Mouse (Mus musculus) liver, postnatal 0 days (tissue): ENCODE measurements around the gene Tmem45a. TPM values are rescaled to one million over a fixed set of nuclear protein-coding genes. Genes with fewer than 3 reads are reported as not detected.

ENCODE experiments used
- ATAC-seq: fragments of 200-750 bp; cut with Nextera tagmentation; 2 replicates; pipeline ENCODE4 v1.8.0; 2017; ENCODE audit warnings: mild to moderate bottlenecking, moderate library complexity
- DNase-seq: peaks from one replicate; pipeline ENCODE4 v3.0.0-alpha.2; 2016
- H3K27ac ChIP-seq: fragments of 300-500 bp; sonication (generic); 2 replicates; pipeline ENCODE4 v1.5.1; 2014; ENCODE audit warnings: antibody characterized with exemption, moderate library complexity, mild to moderate bottlenecking, low read depth
- H3K27me3 ChIP-seq: fragments of 300-500 bp; sonication (generic); 2 replicates; pipeline ENCODE4 v1.6.1; 2014; ENCODE audit warnings: low read length, control low read depth, mixed read lengths; ENCODE audit not compliant: insufficient read depth
- H3K36me3 ChIP-seq: fragments of 300-500 bp; sonication (generic); replicated peaks from 2 replicates; pipeline ENCODE4 v1.6.1; 2014; ENCODE audit warnings: mild to moderate bottlenecking, control low read depth, low read length, moderate library complexity, mixed read lengths; ENCODE audit not compliant: insufficient read depth
- H3K4me1 ChIP-seq: fragments of 300-500 bp; sonication (generic); 2 replicates; pipeline ENCODE4 v1.6.1; 2014; ENCODE audit warnings: antibody characterized with exemption, mild to moderate bottlenecking, control low read depth; ENCODE audit not compliant: insufficient read depth
- H3K4me2 ChIP-seq: fragments of 300-500 bp; sonication (generic); 2 replicates; pipeline ENCODE4 v1.6.1; 2014; ENCODE audit warnings: low read depth, mild to moderate bottlenecking, low read length, moderate library complexity, mixed read lengths
- H3K4me3 ChIP-seq: fragments of 300-500 bp; sonication (generic); 2 replicates; pipeline ENCODE4 v1.5.1; 2014; ENCODE audit warnings: low read depth, low read length
- H3K9ac ChIP-seq: fragments of 300-500 bp; sonication (generic); replicated peaks from 2 replicates; pipeline ENCODE4 v1.6.1; 2014; ENCODE audit warnings: mild to moderate bottlenecking, moderate library complexity
- H3K9me3 ChIP-seq: fragments of 300-500 bp; sonication (generic); 2 replicates; pipeline ENCODE4 v1.6.1; 2016; ENCODE audit warnings: mild to moderate bottlenecking, control low read depth, low read length, mixed read lengths
- CTCF ChIP-seq: sonication (generic); IDR thresholded peaks from 2 replicates; pipeline ENCODE4 v1.5.1; 2016; ENCODE audit warnings: antibody characterized with exemption, low read depth
- EP300 ChIP-seq: IDR thresholded peaks from 2 replicates; pipeline ENCODE4 v1.6.1; 2016; ENCODE audit warnings: antibody characterized with exemption, low read depth, mild to moderate bottlenecking
- WGBS: fragments of 180-500 bp; shearing (Covaris S2); extraction: QIAGEN DNeasy Blood & Tissue Kit; methylation state at CpG from one replicate; pipeline ENCODE4 v1.1.7; 2014; ENCODE audit not compliant: insufficient replicate concordance; 5-methylcytosine and 5-hydroxymethylcytosine counted together
- polyA plus RNA-seq: library from polyadenylated mRNA; unstranded; fragments of >200 nt; fragmentation: Nextera tagmentation; extraction: Ambion mirVana; gene quantifications from 2 replicates; pipeline ENCODE4 v1.2.1, GENCODE M21; 2015

Gene Tmem45a
- polyA plus RNA-seq, 1 experiment from 2014 or later, result 1.1 TPM

DNA sequence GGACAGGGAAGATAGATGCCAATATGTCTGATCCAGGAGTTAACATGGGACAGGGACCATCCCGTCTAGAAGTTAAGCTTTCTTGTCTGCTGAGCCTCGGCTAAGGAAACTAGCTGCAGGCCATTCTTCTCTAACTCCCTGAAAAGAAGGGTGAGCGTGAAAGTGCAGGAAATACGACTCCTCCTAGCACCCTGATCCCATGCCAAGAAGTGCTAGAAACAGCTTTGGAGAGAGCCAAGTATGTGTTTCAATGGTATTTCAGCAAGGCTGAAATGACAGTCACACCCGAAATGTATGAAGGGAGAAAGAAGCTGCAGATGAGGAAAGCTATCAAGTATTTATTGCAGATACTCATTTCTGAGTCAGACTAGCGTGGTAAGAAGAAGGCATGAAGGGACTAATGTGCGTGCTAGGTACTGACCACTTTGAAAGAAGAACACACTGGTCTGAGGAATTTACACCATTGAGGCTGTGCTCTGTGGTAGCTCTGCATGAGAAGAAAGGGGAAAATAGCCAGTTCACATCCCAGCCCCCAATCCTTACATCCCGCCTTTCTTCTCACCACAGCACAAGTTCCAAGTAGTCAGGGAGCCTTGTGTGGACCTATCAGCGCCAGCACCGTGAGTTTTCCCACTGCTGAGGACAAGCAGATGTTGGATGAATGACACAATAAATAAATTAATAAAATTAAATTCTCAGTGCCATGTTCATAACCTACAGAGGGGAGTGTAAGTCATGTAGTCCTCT is 33.0 kb downstream of the Tmem45a start:
- Histone ChIP-seq H3K9ac (no peak overlapping the region), H3K27me3 (no peaks in the 10 kb centered on the region), H3K9me3 (no peaks in the 10 kb centered on the region), H3K36me3 (no peaks in the 10 kb centered on the region), H3K4me2 (no peak overlapping the region), H3K4me3 (no peak overlapping the region), H3K27ac (no peak overlapping the region), H3K4me1 (no peaks in the 10 kb centered on the region)
- DNase-seq, result no peak
- WGBS, result 71% methylated on average over 10 of the region's 10 CpGs
- TF ChIP-seq CTCF, result no peak
- no peak for TF ChIP-seq EP300
- no peak for ATAC-seq

GRCm38 (mm10) chr16:56842988-56843387 is 43.0 kb downstream of the Tmem45a start:
- 60% methylated on average over 5 of the region's 5 CpGs for WGBS
- Histone ChIP-seq H3K9ac (no peak overlapping the region), H3K4me1 (no peaks in the 10 kb centered on the region), H3K27ac (no peak overlapping the region), H3K9me3 (no peaks in the 10 kb centered on the region), H3K36me3 (no peaks in the 10 kb centered on the region), H3K4me2 (no peak overlapping the region), H3K4me3 (no peak overlapping the region), H3K27me3 (no peaks in the 10 kb centered on the region)
- TF ChIP-seq CTCF (no peak), EP300 (no peak)
- DNase-seq, result no peak
- no peak for ATAC-seq

DNA sequence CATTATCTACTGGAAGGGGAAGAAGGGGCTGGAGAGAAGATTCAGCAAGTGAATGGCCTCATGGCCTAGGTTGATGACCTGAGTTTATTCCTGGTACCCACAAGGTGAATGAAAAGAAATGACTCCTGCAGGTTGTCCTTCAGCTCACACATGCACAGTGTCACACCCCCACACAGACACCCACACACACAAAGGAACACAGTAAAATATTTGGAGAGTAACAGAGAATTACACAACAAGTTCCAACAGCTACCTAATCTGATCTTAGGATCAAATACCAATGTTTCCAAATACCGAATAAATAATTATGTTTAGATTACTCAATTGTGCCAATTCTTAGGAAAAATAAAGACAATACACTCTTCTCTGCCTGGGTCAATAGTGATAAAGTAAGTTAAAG is 52.7 kb downstream of the Tmem45a start:
- Histone ChIP-seq H3K9ac (no peak overlapping the region), H3K4me1 (no peaks in the 10 kb centered on the region), H3K4me2 (no peak overlapping the region), H3K9me3 (no peaks in the 10 kb centered on the region), H3K27ac (no peak overlapping the region), H3K36me3 (no peaks in the 10 kb centered on the region), H3K4me3 (no peak overlapping the region), H3K27me3 (no peaks in the 10 kb centered on the region)
- 76% methylated on average over 1 of the region's 1 CpGs for WGBS
- no peak for ATAC-seq
- no peak for DNase-seq
- no peak for TF ChIP-seq EP300
- TF ChIP-seq CTCF, result no peak

DNA sequence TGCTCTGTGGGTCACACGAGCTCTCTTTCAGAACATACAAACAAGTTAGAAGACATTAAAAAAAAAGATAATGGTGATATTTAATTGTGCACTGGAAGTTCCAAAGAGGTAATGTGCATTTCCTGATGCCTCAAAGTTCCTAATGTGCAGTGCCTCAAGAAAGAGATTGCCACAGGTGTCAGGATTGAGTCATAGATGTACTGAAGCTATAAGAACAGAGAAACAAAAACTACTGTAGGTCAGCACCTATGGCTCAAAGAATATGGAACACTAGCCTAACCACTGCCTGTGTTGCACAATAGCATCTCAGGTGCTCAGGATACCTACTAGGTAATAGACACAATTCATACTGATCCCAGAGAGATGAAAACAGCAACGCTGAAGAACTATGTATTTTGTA is 54.0 kb downstream of the Tmem45a start:
- no peak for ATAC-seq
- H3K4me2 ChIP-seq, result no peak overlapping the region

GRCm38 (mm10) chr16:56801370-56802109 is 84.4 kb downstream of the Tmem45a start:
- Histone ChIP-seq H3K9ac (no peak overlapping the region), H3K4me1 (0 out of 2 replicates have a peak, but pooled peaks cover 3% of the 10 kb centered on the region), H3K4me2 (peak overlapping the region; percentile 29; the same call in 1 of the 2 replicates), H3K4me3 (no peak overlapping the region), H3K27me3 (no peaks in the 10 kb centered on the region), H3K9me3 (no peaks in the 10 kb centered on the region), H3K36me3 (no peaks in the 10 kb centered on the region), H3K27ac (no peak overlapping the region)
- DNase-seq, result no peak
- ATAC-seq, result peak; percentile 80
- no peak for TF ChIP-seq CTCF
- TF ChIP-seq EP300, result peak; percentile 88
- 43% methylated on average over 6 of the region's 6 CpGs for WGBS

More for the DNA sequence above, 54.0 kb downstream of the Tmem45a start:
- no peaks in the 10 kb centered on the region for H3K4me1 ChIP-seq
- H3K27ac ChIP-seq, result no peak overlapping the region
- H3K9ac ChIP-seq, result no peak overlapping the region
- no peak for DNase-seq
- 86% methylated on average over 2 of the region's 2 CpGs for WGBS
- H3K9me3 ChIP-seq, result no peaks in the 10 kb centered on the region
- no peak overlapping the region for H3K4me3 ChIP-seq
- no peaks in the 10 kb centered on the region for H3K36me3 ChIP-seq
- no peaks in the 10 kb centered on the region for H3K27me3 ChIP-seq
- no peak for TF ChIP-seq EP300
- no peak for TF ChIP-seq CTCF

- H3K27me3 ChIP-seq, result no peaks in the 10 kb centered on the region
- TF ChIP-seq EP300 (no peak), CTCF (no peak)
- no peak overlapping the region for H3K4me3 ChIP-seq
- ATAC-seq (no peak), DNase-seq (peak; percentile 14)
- H3K4me1 ChIP-seq, result 0 out of 2 replicates have a peak, but pooled peaks cover 3% of the 10 kb centered on the region
- H3K9ac ChIP-seq, result no peak overlapping the region
- no peak overlapping the region for H3K27ac ChIP-seq
- H3K36me3 ChIP-seq, result no peaks in the 10 kb centered on the region
- no peaks in the 10 kb centered on the region for H3K9me3 ChIP-seq
- H3K4me2 ChIP-seq, result peak overlapping the region; percentile 29; the same call in 1 of the 2 replicates
- WGBS, result 69% methylated on average over 7 of the region's 7 CpGs
Observed at GRCm38 (mm10) chr16:56800946-56801345, 85.0 kb downstream of the Tmem45a start.
